Mouse (Mus musculus): ENCODE measurements around the gene Elmod1. TPM values are rescaled to one million over a fixed set of nuclear protein-coding genes. Genes with fewer than 3 reads are reported as not detected.
A peak's percentile ranks its signal among the peaks of the same experiment; 100 is the strongest.
"Not testable (repeated sequence)": the region's sequence is repeated elsewhere in the genome, so short reads cannot be mapped to it uniquely, and the experiment has no call there.

Elmod1 gene
- polyA plus RNA-seq (2016; fragmentation: Nextera tagmentation; extraction: Ambion mirVana), result 0.80 and 1.2 TPM in 2 replicates

- H3K4me3 ChIP-seq, result peak within 1 kb of the TSS; percentile 73
- H3K27me3 ChIP-seq (ENCODE audit: insufficient read depth, poor library complexity, severe bottlenecking), result peaks cover 38% of the 10 kb centered on the region
- peak within 1 kb of the TSS; percentile 84 for H3K27ac ChIP-seq
- no peaks in the 10 kb centered on the region for H3K36me3 ChIP-seq
- DNase-seq (ENCODE audit: low spot score), result peak; percentile 71
- 2% methylated on average over 36 of the region's 36 CpGs for WGBS
- no peaks in the 10 kb centered on the region for H3K9me3 ChIP-seq
- H3K4me1 ChIP-seq (replicated peaks), result peaks cover 20% of the 10 kb centered on the region
These were observed at the start of gene Elmod1 for GRCm38 (mm10) chr9:53975122-53975518. Gene Elmod1, minus strand, starts transcription at chr9:53975301.

GRCm38 (mm10) chr9:54022795-54023194, 47.7 kb upstream of the Elmod1 start:
- no peaks in the 10 kb centered on the region for H3K27me3 ChIP-seq (ENCODE audit: insufficient read depth, poor library complexity, severe bottlenecking)
- WGBS, result 87% methylated on average over 3 of the region's 3 CpGs
- no peaks in the 10 kb centered on the region for H3K4me1 ChIP-seq (replicated peaks)

GRCm38 (mm10) chr9:53994528-53994927, 19.4 kb upstream of the Elmod1 start:
- DNase-seq (ENCODE audit: low spot score), result no peak
- Histone ChIP-seq H3K9me3 (no peaks in the 10 kb centered on the region), H3K4me3 (no peak overlapping the region), H3K4me1 (replicated peaks) (no peaks in the 10 kb centered on the region), H3K36me3 (no peaks in the 10 kb centered on the region), H3K27me3 (ENCODE audit: insufficient read depth, poor library complexity, severe bottlenecking) (no peaks in the 10 kb centered on the region), H3K27ac (no peak overlapping the region)
- 68% methylated on average over 1 of the region's 1 CpGs for WGBS

More at GRCm38 (mm10) chr9:54022795-54023194, 47.7 kb upstream of the Elmod1 start:
- Histone ChIP-seq H3K27ac (no peak overlapping the region), H3K36me3 (no peaks in the 10 kb centered on the region), H3K9me3 (peaks cover 2% of the 10 kb centered on the region; the same call in 1 of the 2 replicates), H3K4me3 (no peak overlapping the region)
- DNase-seq (ENCODE audit: low spot score), result no peak

GRCm38 (mm10) chr9:53992567-53992966, 17.5 kb upstream of the Elmod1 start:
- not testable (repeated sequence) for H3K4me1 ChIP-seq (replicated peaks); H3K27ac ChIP-seq; H3K27me3 ChIP-seq (ENCODE audit: insufficient read depth, poor library complexity, severe bottlenecking); H3K9me3 ChIP-seq; DNase-seq (ENCODE audit: low spot score); H3K4me3 ChIP-seq; H3K36me3 ChIP-seq

- H3K27ac ChIP-seq, result no peak overlapping the region
- H3K27me3 ChIP-seq (ENCODE audit: insufficient read depth, poor library complexity, severe bottlenecking), result no peaks in the 10 kb centered on the region
- H3K9me3 ChIP-seq, result no peaks in the 10 kb centered on the region
- no peaks in the 10 kb centered on the region for H3K4me1 ChIP-seq (replicated peaks)
- DNase-seq (ENCODE audit: low spot score), result peak; percentile 30
- no peaks in the 10 kb centered on the region for H3K36me3 ChIP-seq
- 8% methylated on average over 3 of the region's 3 CpGs for WGBS
- no peak overlapping the region for H3K4me3 ChIP-seq
These were observed 15.8 kb upstream of the Elmod1 start for GRCm38 (mm10) chr9:53990921-53991320.

- Histone ChIP-seq H3K4me3 (no peak overlapping the region), H3K36me3 (no peaks in the 10 kb centered on the region), H3K4me1 (replicated peaks) (no peaks in the 10 kb centered on the region), H3K9me3 (no peaks in the 10 kb centered on the region), H3K27ac (no peak overlapping the region), H3K27me3 (ENCODE audit: insufficient read depth, poor library complexity, severe bottlenecking) (no peaks in the 10 kb centered on the region)
- DNase-seq (ENCODE audit: low spot score), result no peak
- 46% methylated on average over 3 of the region's 3 CpGs for WGBS
These were observed 11.9 kb upstream of the Elmod1 start for GRCm38 (mm10) chr9:53986972-53987371.

- 36% methylated on average over 9 of the region's 9 CpGs for WGBS
- H3K4me1 ChIP-seq (replicated peaks), result no peaks in the 10 kb centered on the region
- H3K27me3 ChIP-seq (ENCODE audit: insufficient read depth, poor library complexity, severe bottlenecking), result no peaks in the 10 kb centered on the region
- DNase-seq (ENCODE audit: low spot score), result peak; percentile 66
- no peak overlapping the region for H3K27ac ChIP-seq
- no peaks in the 10 kb centered on the region for H3K9me3 ChIP-seq
- no peaks in the 10 kb centered on the region for H3K36me3 ChIP-seq
- no peak overlapping the region for H3K4me3 ChIP-seq
These were observed 9.8 kb upstream of the Elmod1 start for GRCm38 (mm10) chr9:53984868-53985267.

GRCm38 (mm10) chr9:53974328-53975121, 576 bp downstream of the Elmod1 start:
- Histone ChIP-seq H3K4me1 (replicated peaks) (peaks cover 20% of the 10 kb centered on the region), H3K4me3 (peak overlapping the region; percentile 73), H3K9me3 (no peaks in the 10 kb centered on the region), H3K36me3 (no peaks in the 10 kb centered on the region), H3K27ac (peak overlapping the region; percentile 84), H3K27me3 (ENCODE audit: insufficient read depth, poor library complexity, severe bottlenecking) (peaks cover 38% of the 10 kb centered on the region)
- under 1% methylated on average over 42 of the region's 42 CpGs for WGBS
- DNase-seq (ENCODE audit: low spot score), result peak; percentile 64

- DNase-seq (ENCODE audit: low spot score), result peak; percentile 19
- Histone ChIP-seq H3K4me3 (peak overlapping the region; percentile 73), H3K27ac (peak overlapping the region; percentile 84; the same call in 1 of the 2 replicates), H3K9me3 (no peaks in the 10 kb centered on the region), H3K4me1 (replicated peaks) (peaks cover 20% of the 10 kb centered on the region), H3K27me3 (ENCODE audit: insufficient read depth, poor library complexity, severe bottlenecking) (peaks cover 38% of the 10 kb centered on the region), H3K36me3 (no peaks in the 10 kb centered on the region)
- 20% methylated on average over 13 of the region's 13 CpGs for WGBS
These were observed 1.2 kb downstream of the Elmod1 start for GRCm38 (mm10) chr9:53973929-53974327.

- no peak overlapping the region for H3K4me3 ChIP-seq
- peaks cover 38% of the 10 kb centered on the region for H3K27me3 ChIP-seq (ENCODE audit: insufficient read depth, poor library complexity, severe bottlenecking)
- WGBS, result 70% methylated on average over 5 of the region's 5 CpGs
These were observed 1.9 kb downstream of the Elmod1 start for GRCm38 (mm10) chr9:53973241-53973640.

GRCm38 (mm10) chr9:53972358-53972757, 2.7 kb downstream of the Elmod1 start:
- Histone ChIP-seq H3K27me3 (ENCODE audit: insufficient read depth, poor library complexity, severe bottlenecking) (peaks cover 38% of the 10 kb centered on the region), H3K4me3 (no peak overlapping the region), H3K4me1 (replicated peaks) (peaks cover 27% of the 10 kb centered on the region), H3K36me3 (no peaks in the 10 kb centered on the region), H3K27ac (no peak overlapping the region), H3K9me3 (no peaks in the 10 kb centered on the region)
- no peak for DNase-seq (ENCODE audit: low spot score)

More at GRCm38 (mm10) chr9:53973241-53973640, 1.9 kb downstream of the Elmod1 start:
- peaks cover 20% of the 10 kb centered on the region for H3K4me1 ChIP-seq (replicated peaks)
- H3K36me3 ChIP-seq, result no peaks in the 10 kb centered on the region
- no peak overlapping the region for H3K27ac ChIP-seq
- DNase-seq (ENCODE audit: low spot score), result no peak
- no peaks in the 10 kb centered on the region for H3K9me3 ChIP-seq

GRCm38 (mm10) chr9:53967610-53968368, 7.3 kb downstream of the Elmod1 start:
- no peak overlapping the region for H3K4me3 ChIP-seq
- H3K27me3 ChIP-seq (ENCODE audit: insufficient read depth, poor library complexity, severe bottlenecking), result peaks cover 1% of the 10 kb centered on the region; the same call in 1 of the 2 replicates
- H3K36me3 ChIP-seq, result no peaks in the 10 kb centered on the region
- H3K4me1 ChIP-seq (replicated peaks), result peaks cover 8% of the 10 kb centered on the region
- DNase-seq (ENCODE audit: low spot score), result peak; percentile 5
- H3K9me3 ChIP-seq, result no peaks in the 10 kb centered on the region
- 58% methylated on average over 9 of the region's 9 CpGs for WGBS
- H3K27ac ChIP-seq, result no peak overlapping the region

- Histone ChIP-seq H3K36me3 (no peaks in the 10 kb centered on the region), H3K27me3 (ENCODE audit: insufficient read depth, poor library complexity, severe bottlenecking) (no peaks in the 10 kb centered on the region), H3K4me1 (replicated peaks) (no peaks in the 10 kb centered on the region), H3K27ac (no peak overlapping the region), H3K9me3 (no peaks in the 10 kb centered on the region), H3K4me3 (no peak overlapping the region)
- WGBS, result 90% methylated on average over 11 of the region's 11 CpGs
- DNase-seq (ENCODE audit: low spot score), result no peak
These were observed 18.1 kb downstream of the Elmod1 start for GRCm38 (mm10) chr9:53957021-53957420.
